Mouse (Mus musculus): ENCODE measurements around the gene Smco1.
"Not testable (repeated sequence)": the region's sequence is repeated elsewhere in the genome, so short reads cannot be mapped to it uniquely, and the experiment has no call there.

The Smco1 gene

DNA sequence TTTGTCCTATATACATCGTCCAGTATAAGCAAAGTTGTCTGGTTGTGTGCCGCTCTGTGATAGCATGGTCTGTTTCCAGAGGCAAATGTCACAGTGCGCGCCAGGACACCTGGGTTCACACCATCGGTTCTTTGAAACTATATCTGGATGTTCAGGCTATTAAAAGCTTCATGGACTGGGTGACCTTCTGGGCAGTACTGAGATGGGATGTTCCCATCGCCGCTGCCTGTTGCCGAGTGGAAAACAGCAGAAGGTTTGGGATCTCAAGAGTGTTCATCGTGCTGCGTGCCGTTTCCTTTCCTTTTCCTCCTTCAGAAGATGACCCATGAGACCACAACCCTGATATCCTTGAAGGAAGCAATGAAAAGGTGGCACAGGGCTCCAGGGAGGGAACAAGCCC, at the start of gene Smco1:
Smco1 (plus strand) TSS at position 178 of the 400 bp plus-strand sequence.
- no peak for DNase-seq (ENCODE audit: low spot score)

DNA sequence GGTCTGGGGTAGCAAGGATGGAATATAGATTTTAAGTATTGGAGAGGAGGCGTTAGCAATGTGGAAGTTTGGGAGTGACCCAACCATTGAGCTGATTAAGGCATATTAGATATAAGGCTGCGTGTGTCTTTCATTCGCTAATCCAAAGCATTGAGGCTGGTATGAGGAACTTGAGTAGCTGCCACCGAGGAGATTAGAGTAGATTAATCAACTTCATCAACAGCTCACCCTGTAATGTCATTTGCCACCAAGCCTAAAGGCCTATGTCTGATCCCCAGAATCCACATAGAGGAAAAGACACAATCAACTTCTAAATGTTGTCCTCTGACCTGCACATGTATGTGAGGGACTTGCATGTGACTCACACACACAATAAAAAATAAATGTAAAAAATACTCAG, 49.5 kb upstream of the Smco1 start:
- DNase-seq (ENCODE audit: low spot score) = no peak

DNA sequence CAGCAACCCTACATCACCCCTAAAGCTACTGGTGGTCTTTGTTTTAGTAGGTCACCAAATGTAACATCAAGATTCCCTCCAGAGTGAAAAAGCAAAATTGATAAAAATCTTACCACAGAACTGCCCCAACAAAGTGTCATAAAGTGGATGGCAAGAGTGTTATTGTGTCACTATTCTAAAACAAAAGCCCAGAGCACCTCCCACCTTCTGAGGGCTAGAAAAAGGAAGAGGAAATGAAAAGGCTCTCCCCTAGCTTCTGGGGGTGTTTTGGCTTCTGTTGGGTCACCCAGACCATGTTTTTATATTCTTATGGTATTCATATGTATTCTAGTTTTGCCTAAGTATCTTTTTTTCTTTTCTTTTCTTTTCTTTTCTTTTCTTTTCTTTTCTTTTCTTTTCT, 48.9 kb upstream of the Smco1 start:
- no peak for DNase-seq (ENCODE audit: low spot score)

DNA sequence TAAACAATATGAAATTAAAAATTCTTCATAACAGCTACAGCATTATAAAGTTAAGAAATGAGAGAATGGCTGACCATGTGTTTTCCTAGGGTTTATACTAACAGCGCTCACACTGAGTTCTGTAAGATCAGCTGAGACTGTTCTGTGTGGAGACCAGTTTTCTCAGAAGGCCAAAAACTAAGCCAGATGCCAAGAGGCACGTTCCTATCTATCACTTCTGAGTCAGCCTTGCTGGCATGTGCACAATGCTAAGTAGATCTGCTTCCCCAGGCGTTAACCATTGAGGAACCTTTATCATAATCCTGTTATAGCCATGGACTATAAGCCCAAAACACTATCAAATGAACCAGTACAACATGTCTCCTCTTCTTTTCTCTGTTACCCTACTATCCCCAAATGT, 39.2 kb upstream of the Smco1 start:
- DNase-seq (ENCODE audit: low spot score) = not testable (repeated sequence)

DNA sequence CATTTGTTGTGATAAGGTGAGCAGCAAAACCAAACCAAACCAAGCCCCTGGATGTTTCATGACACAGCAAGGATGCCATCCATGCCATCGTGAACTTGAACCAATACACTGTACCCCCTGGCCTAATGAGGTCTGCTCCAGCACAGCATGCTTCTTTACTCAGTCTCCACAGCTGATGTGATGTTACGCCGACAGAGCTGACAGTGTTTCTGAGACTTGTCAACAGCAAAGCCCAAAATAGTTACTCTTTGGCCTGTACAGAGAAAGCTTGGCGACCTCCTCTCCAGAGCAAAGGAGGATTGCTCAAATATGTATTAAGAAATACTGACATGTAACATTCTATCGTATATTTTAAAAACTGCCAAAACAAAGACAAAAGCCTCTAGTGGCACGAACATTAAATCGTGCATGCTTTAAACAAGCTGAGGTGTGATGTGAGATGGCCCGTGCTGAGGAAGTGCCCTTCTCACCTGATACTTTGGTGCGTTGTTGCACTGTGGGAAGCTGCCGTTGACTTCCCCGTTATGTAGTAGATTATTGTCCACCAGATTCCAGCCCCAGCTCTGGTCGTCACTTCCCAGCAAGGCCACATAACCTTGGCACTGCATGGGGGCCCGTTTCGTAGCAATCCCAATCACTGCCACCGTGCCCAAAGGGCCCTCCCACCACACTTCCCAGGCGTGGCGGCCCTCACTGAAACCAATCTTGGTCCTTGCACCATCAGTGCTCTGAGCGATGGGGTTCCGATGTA, 33.2 kb upstream of the Smco1 start:
- peak; percentile 34 for DNase-seq (ENCODE audit: low spot score)

DNA sequence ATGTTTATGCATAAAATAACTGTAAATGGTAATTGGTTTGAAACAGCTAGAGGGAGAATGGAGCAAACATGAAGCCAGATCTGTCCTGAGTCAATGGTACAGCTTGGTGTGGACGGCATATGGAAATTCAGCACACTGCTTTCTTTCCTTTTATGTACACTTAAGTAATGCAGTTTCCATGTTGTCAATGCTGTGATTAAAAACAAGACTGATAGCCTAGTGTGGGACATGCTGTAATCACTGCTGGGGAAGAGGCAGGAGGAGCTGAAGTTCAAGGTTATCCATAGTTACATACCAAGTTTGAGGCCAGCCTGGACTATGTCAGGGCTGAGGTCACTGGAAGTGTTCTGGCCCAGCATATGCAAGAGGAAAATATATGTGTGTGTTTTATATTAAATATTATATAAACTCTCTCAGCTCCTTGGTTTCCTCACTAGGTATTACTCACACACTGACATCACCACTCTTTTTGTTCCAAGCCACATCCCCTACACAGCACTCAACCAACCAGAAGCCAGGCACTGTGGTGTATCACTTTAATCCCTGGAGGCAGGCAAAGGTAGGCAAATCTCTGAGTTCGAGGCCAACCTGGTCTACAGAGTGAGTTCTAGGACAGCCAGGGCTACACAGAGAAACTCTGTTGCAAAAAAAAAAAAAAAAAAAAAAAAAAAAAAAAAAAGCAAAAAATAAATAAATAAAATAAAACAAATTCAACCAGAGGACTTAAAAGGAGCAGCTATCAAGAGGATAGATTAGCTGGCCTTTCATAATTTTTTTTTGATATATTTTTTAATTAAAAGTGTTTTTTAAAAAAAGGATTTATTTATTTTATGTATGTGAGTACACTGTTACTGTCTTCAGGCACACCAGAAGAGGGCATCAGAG, 31.6 kb upstream of the Smco1 start:
- DNase-seq (ENCODE audit: low spot score) = no peak

DNA sequence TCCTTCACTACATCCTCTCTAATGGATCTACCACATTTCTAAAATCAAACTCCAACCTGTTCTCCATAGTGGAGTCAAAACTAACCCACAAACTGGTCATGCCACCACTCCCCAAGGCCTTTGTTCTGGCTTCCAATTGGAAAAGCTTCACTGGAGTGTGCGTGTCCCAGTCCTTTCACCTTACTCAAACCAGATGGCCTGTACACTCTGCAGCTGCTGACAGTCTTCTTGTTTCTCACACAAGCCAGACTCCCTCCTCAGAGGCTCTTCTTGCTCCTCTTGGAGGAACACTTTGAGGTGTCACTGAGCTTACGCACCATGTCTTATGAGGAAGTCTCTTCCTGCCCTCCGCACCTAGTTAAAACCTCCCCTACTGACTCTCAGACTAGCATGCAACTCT, 27.4 kb upstream of the Smco1 start:
- DNase-seq (ENCODE audit: low spot score) = no peak

DNA sequence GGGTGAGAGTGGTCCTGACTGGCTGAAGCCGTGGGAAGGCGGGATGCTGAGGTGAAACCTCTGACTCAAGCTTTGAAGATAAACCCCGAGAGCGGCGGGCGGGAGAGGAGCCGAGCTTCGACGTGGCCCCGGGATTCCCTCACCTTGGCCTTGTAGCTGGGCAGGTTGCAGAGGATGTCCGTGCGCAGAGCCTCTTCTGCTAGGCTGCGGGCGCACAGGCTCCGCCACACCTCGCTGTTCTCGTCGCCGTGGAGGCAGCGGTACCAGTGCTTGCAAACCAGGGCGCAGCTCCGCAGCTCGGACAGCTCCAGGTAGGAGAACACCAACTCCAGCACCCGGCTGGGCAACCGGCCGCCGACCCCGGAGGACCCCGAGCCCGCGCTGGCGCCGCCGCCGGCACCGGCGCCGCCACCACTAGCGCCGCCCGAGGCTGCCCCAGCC, 24.9 kb upstream of the Smco1 start:
- DNase-seq (ENCODE audit: low spot score) = no peak

DNA sequence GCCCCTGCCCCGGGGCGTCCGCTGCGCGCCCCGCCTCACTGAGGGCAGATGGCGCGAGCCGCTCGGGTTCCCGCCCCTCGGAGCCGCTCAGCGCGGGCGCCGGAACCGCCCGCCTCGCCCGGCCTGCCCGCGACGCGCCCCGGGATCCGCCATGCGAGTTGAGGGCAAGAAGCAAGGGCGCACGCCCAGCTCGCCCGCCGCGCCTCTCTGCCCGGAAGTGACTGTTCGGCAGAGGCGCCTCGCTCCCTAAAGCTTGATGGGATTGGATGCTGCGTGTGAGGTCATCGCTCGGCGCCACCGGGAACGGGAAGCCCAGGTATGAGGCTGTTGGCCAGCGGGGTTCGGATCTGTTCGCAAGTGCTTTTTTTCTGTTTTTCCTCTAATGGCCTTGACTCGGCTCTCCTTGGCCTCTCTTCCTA, 24.3 kb upstream of the Smco1 start, which contains the start of the genes Fbxo45 and Wdr53:
Fbxo45 (minus strand) TSS at position 207 of the 419 bp plus-strand sequence.
Wdr53 (plus strand) TSS at position 276 of the 419 bp plus-strand sequence.
- DNase-seq (ENCODE audit: low spot score) = peak; percentile 97

DNA sequence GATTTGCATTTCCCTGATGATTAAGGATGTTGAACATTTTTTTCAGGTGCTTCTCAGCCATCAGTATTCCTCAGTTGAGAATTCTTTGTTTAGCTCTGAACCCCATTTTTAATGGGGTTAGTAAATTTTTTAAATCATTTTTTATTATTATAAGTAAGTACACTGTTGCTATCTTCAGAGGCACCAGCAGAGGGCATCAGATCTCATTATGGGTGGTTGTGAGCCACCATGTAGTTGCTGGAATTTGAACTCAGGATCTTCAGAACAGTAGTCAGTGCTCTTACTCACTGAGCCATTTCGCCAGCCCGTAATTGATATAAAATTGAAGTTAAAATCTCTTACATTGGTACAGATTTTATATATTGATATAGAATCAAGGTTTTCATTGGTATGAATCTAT, 7.0 kb upstream of the Smco1 start:
- DNase-seq (ENCODE audit: low spot score) = not testable (repeated sequence)

DNA sequence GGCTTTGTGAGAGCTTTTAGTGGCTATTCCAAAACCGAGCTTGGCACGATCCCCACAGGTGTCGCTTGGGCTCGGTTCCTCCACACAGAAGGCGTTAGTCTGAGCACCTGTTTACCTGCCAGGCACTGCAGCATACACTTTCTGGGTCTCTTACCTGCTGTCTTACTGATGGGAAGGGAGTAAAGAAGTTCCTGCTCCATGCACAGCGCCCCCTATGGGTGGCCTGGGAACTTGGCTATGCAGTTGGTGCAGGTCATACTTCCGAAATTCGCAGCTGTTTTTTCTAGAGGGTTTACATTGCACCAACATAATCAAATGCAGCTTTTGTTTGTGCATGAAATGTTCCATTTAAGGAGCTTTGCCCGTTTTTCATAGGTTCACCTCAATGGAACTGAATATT, 2.1 kb downstream of the Smco1 start:
- no peak for DNase-seq (ENCODE audit: low spot score)

DNA sequence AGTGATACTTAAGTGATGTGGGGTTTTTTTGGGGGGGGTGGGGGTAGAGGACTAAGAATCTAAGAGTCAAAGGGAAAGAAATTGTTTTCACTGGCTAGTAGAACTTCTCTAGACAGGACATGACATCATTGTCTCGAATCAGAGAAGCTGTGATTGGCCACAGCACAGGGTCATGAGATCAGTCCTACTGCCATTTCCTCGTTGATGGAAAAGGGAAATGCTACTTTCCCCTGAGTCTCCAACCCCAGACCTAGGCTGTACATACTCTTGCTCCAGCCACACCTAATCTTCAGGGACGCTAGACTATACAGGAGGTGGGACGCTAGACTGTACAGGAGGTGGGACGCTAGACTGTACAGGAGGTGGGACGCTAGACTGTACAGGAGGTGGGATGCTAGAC, 3.8 kb downstream of the Smco1 start:
- DNase-seq (ENCODE audit: low spot score) = no peak

DNA sequence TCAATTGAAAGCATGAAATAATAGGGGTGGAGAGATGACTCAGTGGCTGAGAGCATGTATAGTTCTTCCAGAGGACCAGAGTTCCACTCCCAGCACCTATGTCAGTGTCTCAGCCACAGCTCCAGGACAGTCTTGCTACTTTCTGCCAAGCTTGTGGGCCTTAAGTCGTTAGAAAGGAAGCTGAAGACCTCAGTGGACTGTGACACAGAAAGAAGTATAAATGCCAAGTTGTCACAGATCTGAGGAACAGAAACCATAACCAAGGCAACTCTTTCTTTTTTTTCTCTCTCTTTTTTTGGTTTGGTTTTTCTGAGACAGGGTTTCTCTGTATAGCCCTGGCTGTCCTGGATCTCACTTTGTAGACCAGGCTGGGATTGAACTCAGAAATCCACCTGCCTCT, 4.6 kb downstream of the Smco1 start:
- no peak for DNase-seq (ENCODE audit: low spot score)

DNA sequence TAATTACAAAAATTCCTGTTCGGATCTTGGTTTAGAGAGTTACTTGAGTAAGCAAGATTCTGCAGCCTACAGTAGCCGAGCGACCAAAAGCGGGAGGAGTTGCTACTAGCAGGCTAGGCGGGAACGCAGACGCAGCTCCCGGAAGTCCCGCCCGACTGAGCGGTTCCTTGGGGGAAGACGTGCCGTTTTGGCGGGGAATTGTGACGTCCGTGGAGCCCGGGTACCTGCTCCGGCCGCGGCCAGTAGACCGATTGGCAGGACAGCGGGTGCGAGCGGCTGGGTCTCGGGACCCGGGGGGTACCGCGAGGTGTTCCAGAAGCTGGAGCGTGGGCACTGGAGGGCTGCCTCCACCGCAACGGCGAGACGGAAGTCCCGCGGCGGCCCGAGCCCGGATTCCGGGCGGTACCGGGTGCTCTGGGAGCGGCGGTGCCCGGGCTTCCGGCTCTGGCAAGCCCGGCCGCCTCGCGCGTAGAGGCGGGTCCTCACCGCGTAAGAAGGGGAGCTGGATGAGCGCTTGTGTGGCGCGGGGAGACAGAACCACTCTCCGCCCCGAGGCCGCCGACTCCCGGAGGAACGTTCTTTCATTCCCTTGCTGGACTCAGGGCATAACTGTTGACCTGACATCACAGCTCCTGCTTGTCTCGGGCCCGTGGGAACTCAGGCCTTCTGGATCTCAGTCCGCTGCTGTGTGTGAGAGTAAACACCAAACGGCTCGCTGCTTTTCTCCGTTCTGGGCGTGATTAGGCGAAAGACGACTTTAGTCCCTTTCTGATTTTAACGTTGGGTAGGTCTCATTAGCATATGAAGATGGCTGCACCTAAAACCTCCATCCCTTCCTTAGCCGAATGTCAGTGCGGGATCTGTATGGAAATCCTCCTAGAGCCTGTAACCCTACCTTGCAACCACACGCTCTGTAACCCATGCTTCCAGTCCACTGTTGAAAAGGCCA, 6.3 kb downstream of the Smco1 start, which contains the start of gene Rnf168:
Rnf168 (plus strand) TSS at position 152 of the 949 bp plus-strand sequence.
- DNase-seq (ENCODE audit: low spot score) = peak; percentile 90

DNA sequence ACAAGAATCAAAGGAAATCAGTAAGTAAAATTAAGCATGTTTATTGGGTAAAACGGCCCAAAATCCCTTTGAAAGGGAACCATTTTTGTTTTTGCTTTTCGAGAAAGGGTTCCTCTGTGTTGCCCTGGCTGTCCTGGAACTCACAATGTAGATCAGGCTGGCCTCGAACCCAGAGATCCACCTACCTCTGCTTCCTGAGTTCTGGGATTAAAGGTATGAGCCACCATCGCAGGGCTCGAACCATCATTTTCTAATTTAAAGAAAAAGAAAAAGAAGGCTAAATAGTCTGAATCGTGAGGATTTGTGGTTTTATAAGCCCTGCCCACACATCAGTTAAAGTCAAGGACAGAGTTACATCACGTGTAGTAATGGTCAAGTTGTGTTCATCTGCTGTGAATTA, 7.1 kb downstream of the Smco1 start:
- no peak for DNase-seq (ENCODE audit: low spot score)

DNA sequence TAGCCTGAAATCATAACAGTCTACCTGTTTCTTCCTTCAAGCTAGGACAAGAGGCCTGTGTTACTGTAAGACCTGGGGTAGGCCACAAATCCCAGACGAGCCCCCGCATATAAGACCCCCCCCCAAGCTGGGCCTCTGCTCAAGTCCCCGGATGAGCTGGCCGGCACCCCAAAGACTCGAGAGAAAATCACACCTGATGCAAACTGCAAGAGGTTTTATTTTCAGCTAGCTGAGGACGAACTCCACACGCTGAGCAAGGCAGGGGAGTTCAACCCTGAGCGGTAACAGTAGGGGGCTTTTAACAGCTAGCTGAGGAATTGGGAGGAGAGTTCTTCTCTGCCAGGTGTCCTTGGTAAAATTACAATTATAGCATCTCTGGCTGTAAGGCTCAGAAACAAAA, 8.9 kb downstream of the Smco1 start:
- no peak for DNase-seq (ENCODE audit: low spot score)

DNA sequence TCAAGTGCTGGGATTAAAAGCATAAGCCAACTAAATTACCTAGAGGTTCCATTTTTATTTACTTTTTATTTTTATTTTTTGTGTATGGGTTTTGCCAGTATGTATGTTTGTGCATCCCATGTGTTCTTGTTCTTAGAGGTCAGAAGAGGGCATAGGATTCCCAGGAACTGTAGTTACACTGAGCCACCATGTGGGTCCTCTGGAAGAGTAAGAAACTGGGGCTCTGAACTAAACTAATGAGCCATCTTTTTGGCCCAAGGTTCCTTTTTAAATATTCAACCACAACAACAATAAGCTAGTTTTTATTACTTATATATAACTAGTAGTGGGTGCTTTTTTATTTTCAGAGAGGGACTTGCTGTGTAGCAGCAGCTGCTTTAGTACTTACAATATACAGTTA, 11.3 kb downstream of the Smco1 start:
- DNase-seq (ENCODE audit: low spot score) = no peak

DNA sequence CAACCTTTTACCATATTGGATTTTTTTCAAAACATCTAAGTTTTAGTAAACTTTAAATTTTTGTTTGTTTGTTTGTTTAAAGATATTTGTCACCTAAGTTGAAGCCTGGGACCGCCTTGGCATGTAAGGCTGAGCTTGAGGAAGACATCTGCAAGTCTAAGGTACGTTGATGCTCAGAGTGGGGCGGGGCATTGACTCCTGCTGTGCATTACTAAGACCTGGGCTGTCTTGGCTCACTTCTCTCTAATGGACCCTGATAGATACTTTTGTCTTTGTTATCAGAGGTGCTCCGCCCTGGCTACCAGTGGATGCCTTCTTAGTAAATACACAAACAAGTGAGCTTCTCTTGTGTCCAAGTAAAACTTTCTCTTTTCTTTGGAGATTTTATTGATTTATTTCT, 20.6 kb downstream of the Smco1 start:
- DNase-seq (ENCODE audit: low spot score) = no peak

DNA sequence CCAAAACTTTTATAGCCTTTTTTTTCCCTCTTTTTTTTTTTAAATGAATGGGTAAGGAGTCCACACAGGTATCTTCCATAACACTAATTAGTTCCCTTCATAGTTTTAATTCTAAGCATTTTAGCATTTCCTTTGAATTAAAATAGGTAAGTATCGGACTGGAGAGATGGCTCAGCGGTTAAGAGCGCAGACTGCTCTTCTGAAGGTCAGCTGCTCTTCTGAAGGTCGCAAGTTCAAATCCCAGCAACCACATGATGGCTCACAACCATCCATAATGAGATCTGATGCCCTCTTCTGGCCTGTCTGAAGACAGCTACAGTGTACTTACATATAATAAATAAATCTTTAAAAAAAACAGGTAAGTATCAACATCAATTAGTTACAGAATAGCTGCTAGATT, 28.3 kb downstream of the Smco1 start:
- DNase-seq (ENCODE audit: low spot score) = not testable (repeated sequence)

DNA sequence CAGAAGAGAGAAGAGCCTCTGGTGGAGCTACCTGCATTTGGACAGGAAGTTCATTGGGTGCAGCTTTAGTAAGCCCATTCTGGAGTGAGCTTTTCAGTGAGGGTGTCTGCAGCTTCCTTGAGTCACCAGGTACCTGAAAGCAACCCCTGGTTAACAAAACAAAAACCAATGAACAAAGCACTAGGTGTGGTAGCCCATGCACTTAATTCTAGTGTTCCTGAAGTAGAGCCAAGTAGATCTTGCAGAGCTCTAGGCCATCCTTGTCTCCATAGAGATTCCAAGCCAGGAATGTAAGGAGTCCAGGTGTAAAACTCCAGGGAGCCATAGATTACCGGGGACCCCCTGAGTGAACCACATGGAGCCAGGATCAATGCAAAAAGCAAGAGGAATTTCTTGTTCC, 31.8 kb downstream of the Smco1 start:
- no peak for DNase-seq (ENCODE audit: low spot score)

DNA sequence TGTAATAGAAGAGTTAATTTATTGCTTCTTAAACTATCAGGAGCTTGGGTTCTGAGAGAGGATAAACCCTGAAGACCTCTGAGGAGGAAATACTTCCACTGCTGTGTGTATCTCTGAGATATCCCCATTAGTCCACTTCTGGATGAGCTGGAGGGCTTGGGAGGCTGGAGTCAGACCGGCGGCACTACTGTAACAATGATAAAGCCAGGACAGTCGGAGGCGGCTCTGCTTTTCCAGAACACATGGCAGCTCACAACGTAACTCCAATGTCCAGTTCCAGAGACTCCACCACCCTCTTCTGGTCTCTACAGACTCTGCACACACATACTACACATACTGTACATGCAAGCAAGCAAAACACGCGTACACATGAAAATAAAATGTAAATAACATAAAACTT, 32.6 kb downstream of the Smco1 start:
- no peak for DNase-seq (ENCODE audit: low spot score)

DNA sequence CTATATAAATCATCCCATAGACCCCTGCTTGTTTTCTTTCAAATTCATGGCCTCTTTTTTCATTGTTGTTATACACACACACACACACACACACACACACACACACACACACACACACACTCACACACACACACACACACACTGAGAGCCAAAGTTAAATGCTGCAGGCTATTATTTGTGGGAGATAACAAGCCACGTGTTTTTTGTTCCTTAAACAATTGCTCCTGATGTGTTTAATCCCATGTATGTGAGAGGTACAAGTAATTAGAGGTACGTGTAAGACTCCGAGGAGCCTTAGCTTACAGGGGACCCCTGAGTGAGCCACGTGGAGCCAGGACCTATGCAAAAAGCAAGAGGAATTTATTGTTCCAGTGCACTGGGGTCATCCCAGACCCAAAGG, 40.7 kb downstream of the Smco1 start:
- DNase-seq (ENCODE audit: low spot score) = no peak
